Mouse (Mus musculus): ENCODE results near the gene Kcnk3. TPM values are rescaled to one million over a fixed set of nuclear protein-coding genes. Genes with fewer than 3 reads are reported as not detected.

Gene Kcnk3
- polyA plus RNA-seq, 1 experiment from 2014 or later: 11.1 TPM

- Histone ChIP-seq H3K4me1 (replicated peaks; ENCODE audit: control insufficient read depth, insufficient read depth) (no peaks in the 10 kb centered on the region), H3K27me3 (ENCODE audit: control insufficient read depth, insufficient read depth, low read length) (no peaks in the 10 kb centered on the region), H3K36me3 (ENCODE audit: control insufficient read depth, insufficient read depth, low read length) (no peaks in the 10 kb centered on the region), H3K9me3 (ENCODE audit: control insufficient read depth, low read length) (no peaks in the 10 kb centered on the region), H3K27ac (replicated peaks) (no peak overlapping the region), H3K4me3 (ENCODE audit: low read depth, low read length) (peak overlapping the region; percentile 57), H3K4me2 (replicated peaks; ENCODE audit: low read depth) (peak overlapping the region; percentile 71), H3K9ac (ENCODE audit: low read length) (peak overlapping the region; percentile 61)
- TF ChIP-seq EP300 (optimal IDR thresholded peaks at IDR 0.05): no peak
- TF ChIP-seq CTCF (IDR thresholded peaks at IDR 0.05; ENCODE audit: low read depth): no peak
- DNase-seq (ENCODE audit: low spot score) (no peak), ATAC-seq (ENCODE audit: low FRiP score, low TSS enrichment) (no peak)
- WGBS: 34% methylated on average over 4 of the region's 4 CpGs
Measured at GRCm38 (mm10) chr5:30589069-30589468, 1.1 kb downstream of the Kcnk3 start.

- ATAC-seq (ENCODE audit: low FRiP score, low TSS enrichment) (no peak), DNase-seq (ENCODE audit: low spot score) (no peak)
- Histone ChIP-seq H3K4me2 (replicated peaks; ENCODE audit: low read depth) (peak overlapping the region; percentile 71), H3K36me3 (ENCODE audit: control insufficient read depth, insufficient read depth, low read length) (no peaks in the 10 kb centered on the region), H3K27me3 (ENCODE audit: control insufficient read depth, insufficient read depth, low read length) (no peaks in the 10 kb centered on the region), H3K4me1 (replicated peaks; ENCODE audit: control insufficient read depth, insufficient read depth) (no peaks in the 10 kb centered on the region), H3K4me3 (ENCODE audit: low read depth, low read length) (peak overlapping the region; percentile 57; the same call in 1 of the 2 replicates), H3K9ac (ENCODE audit: low read length) (no peak overlapping the region), H3K27ac (replicated peaks) (no peak overlapping the region), H3K9me3 (ENCODE audit: control insufficient read depth, low read length) (no peaks in the 10 kb centered on the region)
- no peak for TF ChIP-seq CTCF (IDR thresholded peaks at IDR 0.05; ENCODE audit: low read depth)
- 51% methylated on average over 3 of the region's 3 CpGs for WGBS
Measured at GRCm38 (mm10) chr5:30589546-30589945, 1.6 kb downstream of the Kcnk3 start.

DNA sequence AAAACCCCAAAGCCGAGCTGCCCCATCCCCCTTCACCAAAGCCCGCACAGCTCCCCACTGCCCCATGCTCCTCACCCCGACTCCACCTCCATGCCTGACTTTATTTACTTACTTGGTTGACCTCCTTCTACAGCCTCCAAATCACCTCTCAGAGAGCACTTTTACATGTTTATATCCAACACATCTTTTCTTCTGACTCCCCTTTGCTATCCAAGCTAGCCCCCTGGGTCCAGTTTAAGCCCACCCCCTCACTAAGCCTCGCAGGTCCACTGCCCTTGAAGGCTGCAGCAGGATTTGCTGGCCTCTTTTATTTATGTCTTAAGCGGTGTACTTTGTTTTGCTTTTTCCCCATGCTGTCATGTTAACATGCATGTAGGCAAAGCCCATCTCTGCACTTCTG is 2.3 kb downstream of the Kcnk3 start:
- H3K9ac ChIP-seq (ENCODE audit: low read length): no peak overlapping the region
- WGBS: 70% methylated on average over 5 of the region's 5 CpGs
- H3K27ac ChIP-seq (replicated peaks): no peak overlapping the region
- no peaks in the 10 kb centered on the region for H3K36me3 ChIP-seq (ENCODE audit: control insufficient read depth, insufficient read depth, low read length)
- H3K4me3 ChIP-seq (ENCODE audit: low read depth, low read length): no peak overlapping the region
- ATAC-seq (ENCODE audit: low FRiP score, low TSS enrichment) (no peak), DNase-seq (ENCODE audit: low spot score) (no peak)
- TF ChIP-seq EP300 (optimal IDR thresholded peaks at IDR 0.05): no peak
- TF ChIP-seq CTCF (IDR thresholded peaks at IDR 0.05; ENCODE audit: low read depth): no peak
- no peaks in the 10 kb centered on the region for H3K27me3 ChIP-seq (ENCODE audit: control insufficient read depth, insufficient read depth, low read length)
- no peaks in the 10 kb centered on the region for H3K9me3 ChIP-seq (ENCODE audit: control insufficient read depth, low read length)
- H3K4me2 ChIP-seq (replicated peaks; ENCODE audit: low read depth): peak overlapping the region; percentile 6; the same call in 1 of the 2 replicates
- no peaks in the 10 kb centered on the region for H3K4me1 ChIP-seq (replicated peaks; ENCODE audit: control insufficient read depth, insufficient read depth)

- no peak overlapping the region for H3K4me2 ChIP-seq (replicated peaks; ENCODE audit: low read depth)
- no peaks in the 10 kb centered on the region for H3K27me3 ChIP-seq (ENCODE audit: control insufficient read depth, insufficient read depth, low read length)
- no peaks in the 10 kb centered on the region for H3K36me3 ChIP-seq (ENCODE audit: control insufficient read depth, insufficient read depth, low read length)
- H3K4me3 ChIP-seq (ENCODE audit: low read depth, low read length): no peak overlapping the region
- TF ChIP-seq EP300 (optimal IDR thresholded peaks at IDR 0.05): no peak
- TF ChIP-seq CTCF (IDR thresholded peaks at IDR 0.05; ENCODE audit: low read depth): no peak
- 56% methylated on average over 5 of the region's 5 CpGs for WGBS
- H3K4me1 ChIP-seq (replicated peaks; ENCODE audit: control insufficient read depth, insufficient read depth): no peaks in the 10 kb centered on the region
- H3K9ac ChIP-seq (ENCODE audit: low read length): no peak overlapping the region
- ATAC-seq (ENCODE audit: low FRiP score, low TSS enrichment) (no peak), DNase-seq (ENCODE audit: low spot score) (no peak)
- H3K27ac ChIP-seq (replicated peaks): no peak overlapping the region
- H3K9me3 ChIP-seq (ENCODE audit: control insufficient read depth, low read length): no peaks in the 10 kb centered on the region
Measured at GRCm38 (mm10) chr5:30591205-30591731, 3.3 kb downstream of the Kcnk3 start.

GRCm38 (mm10) chr5:30591786-30592185 is 3.8 kb downstream of the Kcnk3 start:
- 85% methylated on average over 8 of the region's 8 CpGs for WGBS
- ATAC-seq (ENCODE audit: low FRiP score, low TSS enrichment) (no peak), DNase-seq (ENCODE audit: low spot score) (no peak)
- no peak overlapping the region for H3K27ac ChIP-seq (replicated peaks)
- no peak overlapping the region for H3K4me3 ChIP-seq (ENCODE audit: low read depth, low read length)
- no peak for TF ChIP-seq CTCF (IDR thresholded peaks at IDR 0.05; ENCODE audit: low read depth)
- TF ChIP-seq EP300 (optimal IDR thresholded peaks at IDR 0.05): no peak
- no peaks in the 10 kb centered on the region for H3K27me3 ChIP-seq (ENCODE audit: control insufficient read depth, insufficient read depth, low read length)
- H3K4me1 ChIP-seq (replicated peaks; ENCODE audit: control insufficient read depth, insufficient read depth): no peaks in the 10 kb centered on the region
- no peak overlapping the region for H3K4me2 ChIP-seq (replicated peaks; ENCODE audit: low read depth)
- H3K36me3 ChIP-seq (ENCODE audit: control insufficient read depth, insufficient read depth, low read length): no peaks in the 10 kb centered on the region
- no peaks in the 10 kb centered on the region for H3K9me3 ChIP-seq (ENCODE audit: control insufficient read depth, low read length)
- H3K9ac ChIP-seq (ENCODE audit: low read length): no peak overlapping the region

DNA sequence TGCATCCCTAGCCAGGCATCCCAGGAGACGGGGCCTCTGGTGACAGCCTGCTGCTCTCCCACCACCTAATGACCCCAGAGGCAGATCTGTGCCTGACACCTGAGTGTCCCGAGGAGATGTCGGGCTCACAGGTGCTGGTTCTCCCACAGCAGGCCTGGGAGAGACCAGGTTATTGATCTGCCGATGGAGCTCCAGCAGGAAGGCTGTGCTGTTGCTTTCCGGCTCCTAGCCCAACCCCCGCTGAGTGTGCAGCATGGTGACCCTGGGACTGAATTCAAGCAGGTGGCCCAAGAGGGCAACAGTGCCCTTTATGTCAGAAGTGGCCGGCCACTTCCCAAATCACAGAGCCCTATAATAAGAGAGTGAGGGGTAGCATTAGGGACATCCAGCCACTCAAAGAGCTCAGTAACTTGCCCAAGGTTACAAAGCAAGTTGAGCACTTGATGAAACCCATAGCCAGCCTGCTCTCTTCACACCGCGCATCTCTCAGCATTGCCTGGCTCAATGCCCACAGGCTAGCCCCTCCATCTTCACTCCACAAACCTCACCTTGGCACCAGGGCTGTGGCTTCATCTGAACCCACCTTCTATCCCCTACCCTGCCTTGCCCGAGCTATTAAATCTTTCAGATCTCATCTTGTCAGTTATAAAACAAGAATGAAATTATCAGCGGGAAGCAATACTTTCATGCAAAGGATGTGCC is 4.5 kb downstream of the Kcnk3 start:
- no peaks in the 10 kb centered on the region for H3K9me3 ChIP-seq (ENCODE audit: control insufficient read depth, low read length)
- H3K27ac ChIP-seq (replicated peaks): no peak overlapping the region
- no peak overlapping the region for H3K4me2 ChIP-seq (replicated peaks; ENCODE audit: low read depth)
- ATAC-seq (ENCODE audit: low FRiP score, low TSS enrichment): no peak
- no peaks in the 10 kb centered on the region for H3K27me3 ChIP-seq (ENCODE audit: control insufficient read depth, insufficient read depth, low read length)
- H3K4me3 ChIP-seq (ENCODE audit: low read depth, low read length): no peak overlapping the region
- no peak overlapping the region for H3K9ac ChIP-seq (ENCODE audit: low read length)
- no peaks in the 10 kb centered on the region for H3K36me3 ChIP-seq (ENCODE audit: control insufficient read depth, insufficient read depth, low read length)
- 79% methylated on average over 11 of the region's 11 CpGs for WGBS
- no peak for DNase-seq (ENCODE audit: low spot score)
- TF ChIP-seq CTCF (IDR thresholded peaks at IDR 0.05; ENCODE audit: low read depth) (no peak), EP300 (optimal IDR thresholded peaks at IDR 0.05) (no peak)
- no peaks in the 10 kb centered on the region for H3K4me1 ChIP-seq (replicated peaks; ENCODE audit: control insufficient read depth, insufficient read depth)

All from stomach, postnatal 0 days (tissue).